Mouse (Mus musculus) CH12.LX (cell line): ENCODE measurements around the gene Akap7. TPM values are rescaled to one million over a fixed set of nuclear protein-coding genes. Genes with fewer than 3 reads are reported as not detected.

Experiments used
- DNase-seq: peaks from one replicate; pipeline ENCODE4 v3.0.0-alpha.2; 2013; ENCODE audit errors: extremely low read depth
- H3K27ac ChIP-seq: 2 replicates; pipeline ENCODE4 v1.5.1; 2012; ENCODE audit warnings: low read depth, mild to moderate bottlenecking, control low read depth, moderate library complexity; ENCODE audit not compliant: insufficient read depth
- H3K27me3 ChIP-seq: replicated peaks from 2 replicates; pipeline ENCODE3; 2012; ENCODE audit warnings: inconsistent platforms
- H3K36me3 ChIP-seq, 2 experiments: replicated peaks in 1 of 2; 2 replicates each; pipeline versions ENCODE3 to v1.6.1; 2012; ENCODE audit warnings: inconsistent platforms in 1 of 2, low read length in 1 of 2, mild to moderate bottlenecking in 1 of 2, mixed read lengths in 1 of 2, moderate library complexity in 1 of 2; ENCODE audit not compliant: control insufficient read depth in 1 of 2, insufficient read depth in 1 of 2
- H3K4me1 ChIP-seq, 2 experiments: 2 replicates each; pipeline ENCODE4 v1.6.1; 2012; ENCODE audit warnings: inconsistent platforms in 1 of 2, moderate library complexity in 1 of 2; ENCODE audit not compliant: insufficient read depth in 2 of 2, control insufficient read depth in 1 of 2
- H3K4me2 ChIP-seq: 2 replicates; pipeline ENCODE4 v1.6.1; 2012; ENCODE audit warnings: low read depth, mild to moderate bottlenecking, control low read depth; ENCODE audit not compliant: poor library complexity, insufficient read depth, severe bottlenecking
- H3K4me3 ChIP-seq, 3 experiments: fragments of 150-350 bp in 1 of 3; sonication (generic) in 1 of 3; replicated peaks in 1 of 3; 2 replicates each; pipeline versions ENCODE3 to v1.5.1; 2011 to 2012; ENCODE audit warnings: low read depth in 2 of 3, low read length in 2 of 3, mild to moderate bottlenecking in 2 of 3, moderate library complexity in 2 of 3, control low read depth in 1 of 3, improper control_type of control experiment in 1 of 3, inconsistent platforms in 1 of 3, mixed read lengths in 1 of 3; ENCODE audit not compliant: poor library complexity in 1 of 3
- H3K79me2 ChIP-seq: replicated peaks from 2 replicates; pipeline ENCODE4 v1.6.1; 2012; ENCODE audit warnings: mild to moderate bottlenecking, moderate library complexity; ENCODE audit not compliant: control insufficient read depth, poor library complexity, insufficient read depth, severe bottlenecking; ENCODE audit errors: extremely low read depth
- H3K9ac ChIP-seq: 2 replicates; pipeline ENCODE4 v1.6.1; 2012; ENCODE audit warnings: low read depth, mild to moderate bottlenecking, control low read depth, moderate library complexity; ENCODE audit not compliant: insufficient read depth
- H3K9me3 ChIP-seq: replicated peaks from 2 replicates; pipeline ENCODE3; 2012; ENCODE audit warnings: low read length, inconsistent platforms, mixed read lengths
- CHD2 ChIP-seq: IDR thresholded peaks from 2 replicates; pipeline ENCODE4 v1.6.1; 2011; ENCODE audit warnings: low read length, improper control_type of control experiment
- CTCF ChIP-seq, 2 experiments: IDR thresholded peaks in 1 of 2; conservative IDR thresholded peaks in 1 of 2; 2 replicates each; pipeline ENCODE4 v1.5.1; 2011 to 2012; ENCODE audit warnings: low read depth in 2 of 2, low read length in 2 of 2, improper control_type of control experiment in 1 of 2, inconsistent platforms in 1 of 2, mild to moderate bottlenecking in 1 of 2, moderate library complexity in 1 of 2
- ETS1 ChIP-seq: conservative IDR thresholded peaks from 2 replicates; pipeline ENCODE4 v1.6.1; 2012; ENCODE audit warnings: low read depth, mild to moderate bottlenecking, inconsistent platforms, low read length, improper control_type of control experiment, moderate library complexity
- GABPA ChIP-seq: IDR thresholded peaks from 2 replicates; pipeline ENCODE4 v1.6.1; 2012; ENCODE audit warnings: low read depth, low read length, improper control_type of control experiment, inconsistent platforms; ENCODE audit not compliant: insufficient replicate concordance
- HCFC1 ChIP-seq: IDR thresholded peaks from 2 replicates; pipeline ENCODE4 v1.6.1; 2012; ENCODE audit warnings: low read depth, mild to moderate bottlenecking, inconsistent platforms, low read length, improper control_type of control experiment
- IRF4 ChIP-seq: IDR thresholded peaks from 2 replicates; pipeline ENCODE4 v1.6.1; 2014; ENCODE audit warnings: low read depth, mild to moderate bottlenecking, inconsistent platforms, low read length, improper control_type of control experiment
- JUND ChIP-seq: conservative IDR thresholded peaks from 2 replicates; pipeline ENCODE4 v1.6.1; 2011; ENCODE audit warnings: low read depth, low read length, improper control_type of control experiment
- MAFK ChIP-seq: IDR thresholded peaks from 2 replicates; pipeline ENCODE4 v1.6.1; 2011; ENCODE audit warnings: low read length, improper control_type of control experiment; ENCODE audit not compliant: insufficient replicate concordance
- MAX ChIP-seq: IDR thresholded peaks from 2 replicates; pipeline ENCODE4 v1.6.1; 2011; ENCODE audit warnings: low read length, improper control_type of control experiment
- MAZ ChIP-seq: IDR thresholded peaks from 2 replicates; pipeline ENCODE4 v1.6.1; 2012; ENCODE audit warnings: low read depth, mild to moderate bottlenecking, inconsistent platforms, low read length, improper control_type of control experiment, moderate library complexity
- MXI1 ChIP-seq: IDR thresholded peaks from 2 replicates; pipeline ENCODE4 v1.6.1; 2011; ENCODE audit warnings: mild to moderate bottlenecking, low read depth, low read length, improper control_type of control experiment
- PAX5 ChIP-seq: IDR thresholded peaks from 2 replicates; pipeline ENCODE4 v1.6.1; 2012; ENCODE audit warnings: low read length, inconsistent platforms, mixed read lengths
- RCOR1 ChIP-seq: conservative IDR thresholded peaks from 2 replicates; pipeline ENCODE4 v1.6.1; 2012; ENCODE audit warnings: low read depth, mild to moderate bottlenecking, inconsistent platforms, low read length, improper control_type of control experiment
- SIN3A ChIP-seq: IDR thresholded peaks from 2 replicates; pipeline ENCODE4 v1.6.1; 2012; ENCODE audit warnings: low read length, improper control_type of control experiment, inconsistent platforms
- TBP ChIP-seq: conservative IDR thresholded peaks from 2 replicates; pipeline ENCODE4 v1.6.1; 2011; ENCODE audit warnings: low read depth, low read length, improper control_type of control experiment
- TCF12 ChIP-seq: IDR thresholded peaks from 2 replicates; pipeline ENCODE4 v1.6.1; 2014; ENCODE audit warnings: low read depth, mild to moderate bottlenecking, inconsistent platforms, low read length, improper control_type of control experiment
- USF1 ChIP-seq: IDR thresholded peaks from 2 replicates; pipeline ENCODE4 v1.6.1; 2014; ENCODE audit warnings: low read depth, mild to moderate bottlenecking, inconsistent platforms, low read length, improper control_type of control experiment
- USF2 ChIP-seq: conservative IDR thresholded peaks from 2 replicates; pipeline ENCODE4 v1.6.1; 2011; ENCODE audit warnings: low read depth, low read length, improper control_type of control experiment
- ZKSCAN1 ChIP-seq: IDR thresholded peaks from 2 replicates; pipeline ENCODE4 v1.6.1; 2012; ENCODE audit warnings: low read depth, inconsistent platforms, low read length, improper control_type of control experiment, borderline replicate concordance
- ZNF384 ChIP-seq: IDR thresholded peaks from 2 replicates; pipeline ENCODE4 v1.6.1; 2012; ENCODE audit warnings: low read depth, low read length, improper control_type of control experiment, inconsistent platforms
- dilution Hi-C: fragments of 300-500 bp; cut with MboI; formaldehyde crosslinking; loops from 2 replicates; pipeline ENCODE4 v1.14.3; 2020; ENCODE audit warnings: low sequenced_read_pairs; ENCODE audit not compliant: extremely low pct_unique_long_range_greater_than_20kb, extremely low pct_ligation_motif_present
- in situ Hi-C: fragments of 300-500 bp; cut with MboI; formaldehyde crosslinking; loops from 3 replicates; pipeline ENCODE4 v1.14.3; 2019; ENCODE audit warnings: low sequenced_read_pairs, low pct_ligation_motif_present, low pct_unique_long_range_greater_than_20kb, mixed read lengths
- polyA plus RNA-seq: library from polyadenylated mRNA; unstranded; fragments of >175 nt; gene quantifications from 2 replicates; pipeline ENCODE4 v1.2.1, GENCODE M21; 2012; ENCODE audit warnings: low read depth; ENCODE audit not compliant: insufficient read length
- total RNA-seq, 2 experiments: library from RNA; depleted of rRNA; stranded (reverse); fragments of 300-350 nt in 1 of 2; fragments of >200 nt in 1 of 2; gene quantifications; 2 replicates each; pipeline ENCODE4 v1.2.3; 2012 to 2014

Akap7 gene
- total and polyA plus RNA-seq, 3 experiments = 6.2 to 12.1 (median 7.1) TPM

GRCm38 (mm10) chr10:25283397-25283796 lies 24.3 kb downstream of the Akap7 start:
- no peaks in the 10 kb centered on the region for H3K9me3 ChIP-seq
- H3K79me2 ChIP-seq = no peaks in the 10 kb centered on the region; the same call in 1 of the 2 replicates
- H3K27me3 ChIP-seq = no peaks in the 10 kb centered on the region
- no peak for DNase-seq
- H3K36me3 ChIP-seq = peaks cover 0 to 5% of the 10 kb centered on the region in 2 experiments
- no peak for TF ChIP-seq JUND
- TF ChIP-seq ZNF384 = no peak
- no peak for TF ChIP-seq RCOR1
- TF ChIP-seq TBP = no peak
- TF ChIP-seq MAZ = no peak
- TF ChIP-seq SIN3A = no peak
- no peak for TF ChIP-seq CHD2
- no peak for TF ChIP-seq ETS1
- no peak for TF ChIP-seq MXI1
- TF ChIP-seq IRF4 = no peak
- no peak for TF ChIP-seq TCF12
- TF ChIP-seq HCFC1 = no peak
- TF ChIP-seq MAFK = no peak
- no peak for TF ChIP-seq PAX5
- TF ChIP-seq ZKSCAN1 = no peak
- no peak for TF ChIP-seq USF2
- no peak for TF ChIP-seq MAX
- TF ChIP-seq GABPA = no peak
- in situ Hi-C loops = no loop called here
- no peak overlapping the region for H3K4me3 ChIP-seq
- dilution Hi-C loops = no loop called here
- H3K9ac ChIP-seq = no peak overlapping the region
- H3K4me2 ChIP-seq = no peak overlapping the region
- no peak overlapping the region for H3K27ac ChIP-seq
- H3K4me1 ChIP-seq = peaks cover 3 to 12% of the 10 kb centered on the region in 2 experiments; a peak in 3 of 4 replicates

GRCm38 (mm10) chr10:25280141-25280540 lies 27.5 kb downstream of the Akap7 start:
- no peaks in the 10 kb centered on the region for H3K27me3 ChIP-seq
- TF ChIP-seq USF2 (no peak), ZKSCAN1 (no peak), USF1 (no peak), CHD2 (no peak), TBP (no peak), RCOR1 (no peak), CTCF (conservative IDR thresholded peaks at IDR 0.05 in 1 of 2, IDR thresholded peaks at IDR 0.05 in 1 of 2; ENCODE audit: low read depth in 2 of 2, low read length in 2 of 2) (no peak), HCFC1 (no peak)
- H3K79me2 ChIP-seq = no peaks in the 10 kb centered on the region; the same call in 1 of the 2 replicates
- DNase-seq = no peak
- H3K9me3 ChIP-seq = no peaks in the 10 kb centered on the region
- H3K4me3 ChIP-seq = no peak overlapping the region
- in situ Hi-C loops (no loop called here), dilution Hi-C loops (no loop called here)
- H3K36me3 ChIP-seq = peaks cover 0 to 5% of the 10 kb centered on the region in 2 experiments
- H3K4me1 ChIP-seq = peaks cover 3 to 21% of the 10 kb centered on the region in 2 experiments; a peak in 3 of 4 replicates
- no peak overlapping the region for H3K27ac ChIP-seq
- no peak overlapping the region for H3K4me2 ChIP-seq
- no peak overlapping the region for H3K9ac ChIP-seq
